Mouse (Mus musculus): ENCODE data around the gene Rbck1.
A peak's percentile ranks its signal among the peaks of the same experiment; 100 is the strongest.
"Not testable (repeated sequence)": the region's sequence is repeated elsewhere in the genome, so short reads cannot be mapped to it uniquely, and the experiment has no call there.

Rbck1 gene

DNA sequence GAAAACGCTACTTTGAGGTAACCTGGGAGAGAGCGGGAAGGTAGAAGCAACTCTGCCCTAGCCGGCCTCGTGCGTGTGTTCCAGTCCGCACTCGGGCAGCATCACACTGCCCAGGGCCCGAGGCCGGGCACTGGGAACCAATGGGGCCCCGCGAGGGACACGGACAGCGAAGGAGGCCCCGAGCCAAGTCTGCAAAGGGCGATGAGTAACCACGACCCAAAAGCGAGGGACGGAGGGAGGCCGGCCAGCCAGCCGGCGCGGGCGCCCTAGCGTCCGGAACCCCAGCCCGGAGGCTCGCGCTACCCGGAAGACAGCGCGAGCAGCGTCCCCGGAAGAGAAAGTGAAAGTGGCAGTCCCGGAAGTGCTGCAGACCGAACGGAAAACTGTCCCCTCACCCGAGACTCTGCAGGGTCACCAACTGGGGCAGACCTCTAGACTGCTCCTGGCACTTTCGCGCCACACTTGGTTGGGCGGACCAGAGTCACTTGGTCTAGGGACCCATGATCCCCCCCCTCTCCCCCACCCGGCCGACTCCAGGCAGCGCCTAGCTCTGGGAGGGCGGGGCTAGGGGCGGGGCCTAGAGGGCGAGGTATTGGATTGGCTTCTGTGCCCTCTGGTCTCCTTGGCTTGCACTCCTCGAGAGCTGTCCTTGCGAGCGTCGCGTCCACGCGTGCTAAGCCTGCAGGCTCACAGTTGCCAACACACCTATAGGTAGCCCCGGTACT lies at the start of gene Rbck1:
Rbck1 (minus strand) TSS at position 553 of the 725 bp plus-strand sequence.
- peak; percentile 79 to 83 for DNase-seq (ENCODE audit: low spot score in 2 of 2)

GRCm38 (mm10) chr2:152376345-152376741 lies 43.9 kb upstream of the Rbck1 start, which contains the start of gene Nrsn2:
Nrsn2 (minus strand) TSS chr2:152376638.
- DNase-seq (ENCODE audit: low spot score in 2 of 2): no peak

DNA sequence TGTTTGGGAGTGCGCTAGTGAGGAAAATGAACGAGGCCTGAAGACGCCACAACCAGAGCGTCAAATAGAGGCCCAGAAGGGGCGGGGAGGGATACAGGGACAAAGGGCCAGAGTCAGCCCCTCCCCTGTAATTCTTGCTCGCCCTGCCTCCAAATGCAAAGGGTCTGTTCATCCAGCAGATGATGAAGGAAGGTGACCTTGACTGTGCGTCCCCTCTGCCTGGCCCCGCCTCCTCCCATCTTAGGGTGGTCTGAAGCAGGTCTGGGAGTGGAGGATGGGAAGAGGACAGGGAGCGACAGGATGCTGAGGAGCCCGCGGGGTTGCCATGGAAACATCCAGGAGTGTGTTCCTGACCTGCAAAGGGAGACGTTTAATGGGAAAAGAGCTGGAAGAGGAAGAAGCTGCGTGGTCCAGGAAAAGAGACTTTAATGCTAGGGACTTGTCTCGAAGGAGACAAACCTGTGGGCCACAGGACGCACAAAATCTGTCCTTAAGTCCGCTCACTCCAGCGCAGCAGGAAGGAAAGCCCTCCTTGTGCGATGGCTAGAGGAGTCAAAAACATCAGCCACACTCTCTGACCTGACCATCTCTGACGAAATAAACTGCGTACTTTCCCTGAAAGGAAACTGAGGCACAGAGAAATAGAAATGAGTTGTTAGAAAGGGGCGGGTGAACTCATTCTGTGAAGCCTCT lies 43.3 kb upstream of the Rbck1 start:
- DNase-seq (ENCODE audit: low spot score in 2 of 2): peak; percentile 41 to 46

- DNase-seq (ENCODE audit: low spot score in 2 of 2): no peak
Observed at GRCm38 (mm10) chr2:152373547-152373946, 41.1 kb upstream of the Rbck1 start.

- no peak for DNase-seq (ENCODE audit: low spot score in 2 of 2)
Observed at GRCm38 (mm10) chr2:152372661-152373060, 40.2 kb upstream of the Rbck1 start.

GRCm38 (mm10) chr2:152372104-152372503 lies 39.7 kb upstream of the Rbck1 start:
- no peak for DNase-seq (ENCODE audit: low spot score in 2 of 2)

- no peak for DNase-seq (ENCODE audit: low spot score in 2 of 2)
Observed at GRCm38 (mm10) chr2:152368532-152369140, 36.2 kb upstream of the Rbck1 start.

- DNase-seq (ENCODE audit: low spot score in 2 of 2): no peak
Observed at GRCm38 (mm10) chr2:152367917-152368316, 35.5 kb upstream of the Rbck1 start.

- DNase-seq (ENCODE audit: low spot score in 2 of 2): peak; percentile 23 to 29
Observed at GRCm38 (mm10) chr2:152363245-152364147, 31.0 kb upstream of the Rbck1 start.

GRCm38 (mm10) chr2:152361193-152361592 lies 28.7 kb upstream of the Rbck1 start:
- DNase-seq (ENCODE audit: low spot score in 2 of 2): no peak

- DNase-seq (ENCODE audit: low spot score in 2 of 2): no peak
Observed at GRCm38 (mm10) chr2:152360271-152360775, 27.9 kb upstream of the Rbck1 start.

- DNase-seq (ENCODE audit: low spot score in 2 of 2): no peak
Observed at GRCm38 (mm10) chr2:152359616-152360015, 27.2 kb upstream of the Rbck1 start.

GRCm38 (mm10) chr2:152358977-152359376 lies 26.5 kb upstream of the Rbck1 start:
- DNase-seq (ENCODE audit: low spot score in 2 of 2): not testable (repeated sequence)

GRCm38 (mm10) chr2:152357254-152357653 lies 24.8 kb upstream of the Rbck1 start:
- DNase-seq (ENCODE audit: low spot score in 2 of 2): no peak

DNA sequence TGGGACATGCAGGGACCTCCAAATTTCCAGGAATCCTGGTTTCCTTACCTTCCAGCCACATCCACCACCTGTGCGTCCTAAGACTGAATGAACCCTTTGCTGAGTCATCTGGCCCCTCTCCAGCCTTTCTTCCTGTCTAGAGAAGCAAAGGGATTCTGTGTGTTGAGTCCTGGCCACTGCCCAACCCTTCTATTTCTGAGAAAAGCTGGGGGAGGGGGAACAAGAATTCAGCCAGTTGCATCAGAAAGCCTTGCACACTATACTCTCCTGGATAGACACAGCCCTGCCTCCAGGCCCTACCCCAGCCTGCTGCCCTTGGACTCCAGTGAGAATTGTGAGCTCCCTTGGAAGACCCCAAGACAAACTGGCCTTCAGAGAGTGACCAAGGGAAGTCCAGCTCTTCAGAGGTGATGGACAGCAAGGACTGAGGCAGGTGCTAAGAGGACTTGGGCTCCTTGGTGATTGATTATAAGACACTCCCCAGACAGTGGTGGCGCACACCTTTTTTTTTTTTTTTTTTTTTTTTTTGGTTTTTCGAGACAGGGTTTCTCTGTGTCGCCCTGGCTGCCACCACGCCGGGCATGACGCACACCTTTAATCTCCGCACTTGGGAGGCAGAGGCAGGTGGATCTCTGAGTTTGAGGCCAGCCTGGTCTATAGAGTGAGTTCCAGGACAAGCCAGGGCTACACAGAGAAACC lies 17.5 kb upstream of the Rbck1 start:
- DNase-seq (ENCODE audit: low spot score in 2 of 2): peak in 1 of 2 experiments; percentile 18

- DNase-seq (ENCODE audit: low spot score in 2 of 2): no peak
Observed at GRCm38 (mm10) chr2:152349205-152349604, 16.8 kb upstream of the Rbck1 start.

- DNase-seq (ENCODE audit: low spot score in 2 of 2): no peak
Observed at GRCm38 (mm10) chr2:152347722-152348121, 15.3 kb upstream of the Rbck1 start.

- no peak for DNase-seq (ENCODE audit: low spot score in 2 of 2)
Observed at GRCm38 (mm10) chr2:152346776-152347465, 14.5 kb upstream of the Rbck1 start.

DNA sequence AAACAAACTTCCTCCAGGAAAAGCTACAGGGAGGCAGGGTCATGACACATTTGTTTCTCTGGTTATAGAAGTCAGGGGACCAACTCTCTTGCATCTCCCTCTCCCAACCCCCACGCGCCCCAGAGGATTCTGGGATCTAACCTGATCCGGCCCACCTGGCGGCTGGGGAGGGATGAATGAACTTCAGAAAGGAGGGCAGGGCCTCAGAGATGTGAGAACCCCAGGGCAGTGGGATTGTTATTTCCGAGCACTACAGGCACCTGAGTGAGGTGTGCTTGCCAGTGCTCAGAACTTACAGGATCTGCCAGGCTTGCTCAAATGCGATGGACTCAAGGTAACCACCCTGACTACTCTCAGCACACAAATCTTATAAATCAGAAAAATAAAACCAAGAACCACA lies 12.9 kb upstream of the Rbck1 start:
- DNase-seq (ENCODE audit: low spot score in 2 of 2): no peak

- no peak for DNase-seq (ENCODE audit: low spot score in 2 of 2)
Observed at GRCm38 (mm10) chr2:152344909-152345308, 12.5 kb upstream of the Rbck1 start.
